Mouse (Mus musculus): ENCODE measurements around the gene Rab24. TPM values are rescaled to one million over a fixed set of nuclear protein-coding genes. Genes with fewer than 3 reads are reported as not detected.

Rab24 gene
- polyA plus RNA-seq, 1 experiment from 2014 or later, result 50.1 TPM

- no peaks in the 10 kb centered on the region for H3K27me3 ChIP-seq (ENCODE audit: control insufficient read depth, insufficient read depth, low read depth, low read length)
- under 1% methylated on average over 31 of the region's 31 CpGs for WGBS (ENCODE audit: insufficient replicate concordance)
- peak overlapping the region; percentile 85 for H3K27ac ChIP-seq (ENCODE audit: low read length)
- peaks cover 35% of the 10 kb centered on the region for H3K36me3 ChIP-seq (ENCODE audit: control insufficient read depth, insufficient read depth)
- ATAC-seq (ENCODE audit: low read depth), result peak; percentile 33
- H3K4me1 ChIP-seq (ENCODE audit: control insufficient read depth, low read depth, low read length), result peaks cover 39% of the 10 kb centered on the region
- H3K4me3 ChIP-seq (ENCODE audit: low read depth, low read length), result peak overlapping the region; percentile 80
- H3K9me3 ChIP-seq (replicated peaks; ENCODE audit: control insufficient read depth, low read length), result no peaks in the 10 kb centered on the region
- peak overlapping the region; percentile 97 for H3K4me2 ChIP-seq (ENCODE audit: low read depth, low read length)
- peak overlapping the region; percentile 90 for H3K9ac ChIP-seq (ENCODE audit: low read depth, low read length)
Measured at GRCm38 (mm10) chr13:55322130-55322825, 532 bp upstream of the Rab24 start.

GRCm38 (mm10) chr13:55319931-55320533 lies 1.7 kb downstream of the Rab24 start, which contains the start of gene Prelid1:
Gene Prelid1 (plus strand): TSS chr13:55320500.
- no peak for ATAC-seq (ENCODE audit: low read depth)
- WGBS (ENCODE audit: insufficient replicate concordance), result 71% methylated on average over 4 of the region's 4 CpGs
- Histone ChIP-seq H3K4me3 (ENCODE audit: low read depth, low read length) (peak within 1 kb of the TSS; percentile 80), H3K9ac (ENCODE audit: low read depth, low read length) (peak within 1 kb of the TSS; percentile 90), H3K4me2 (ENCODE audit: low read depth, low read length) (peak within 1 kb of the TSS; percentile 97), H3K27ac (ENCODE audit: low read length) (no peak within 1 kb of the TSS; the same call in 1 of the 2 replicates), H3K27me3 (ENCODE audit: control insufficient read depth, insufficient read depth, low read depth, low read length) (no peaks in the 10 kb centered on the region), H3K4me1 (ENCODE audit: control insufficient read depth, low read depth, low read length) (peaks cover 26% of the 10 kb centered on the region), H3K36me3 (ENCODE audit: control insufficient read depth, insufficient read depth) (peaks cover 15% of the 10 kb centered on the region), H3K9me3 (replicated peaks; ENCODE audit: control insufficient read depth, low read length) (no peaks in the 10 kb centered on the region)

DNA sequence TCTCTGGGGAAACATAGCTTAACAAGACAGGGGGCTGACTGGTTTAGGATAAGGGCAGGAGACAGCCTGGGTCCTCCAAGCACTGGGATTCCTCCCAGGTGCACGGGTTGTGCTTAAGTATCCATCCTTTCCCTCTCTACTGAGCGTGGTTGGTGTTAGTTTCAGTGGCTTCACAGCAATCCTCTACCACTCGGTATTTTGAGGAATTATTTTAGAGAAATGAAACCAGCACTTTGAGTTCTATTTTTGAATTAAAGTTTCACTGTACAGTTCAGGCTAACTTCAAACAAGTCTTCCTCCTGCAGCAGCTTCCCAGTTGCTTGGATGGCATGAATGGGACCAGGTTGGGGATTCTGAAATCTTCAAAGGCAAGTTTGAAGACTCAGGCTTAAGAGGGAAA lies 3.4 kb downstream of the Rab24 start:
- Histone ChIP-seq H3K4me1 (ENCODE audit: control insufficient read depth, low read depth, low read length) (peaks cover 17% of the 10 kb centered on the region), H3K36me3 (ENCODE audit: control insufficient read depth, insufficient read depth) (peaks cover 8% of the 10 kb centered on the region), H3K9me3 (replicated peaks; ENCODE audit: control insufficient read depth, low read length) (no peaks in the 10 kb centered on the region), H3K4me3 (ENCODE audit: low read depth, low read length) (no peak overlapping the region), H3K9ac (ENCODE audit: low read depth, low read length) (no peak overlapping the region), H3K27me3 (ENCODE audit: control insufficient read depth, insufficient read depth, low read depth, low read length) (no peaks in the 10 kb centered on the region), H3K27ac (ENCODE audit: low read length) (no peak overlapping the region), H3K4me2 (ENCODE audit: low read depth, low read length) (no peak overlapping the region)
- ATAC-seq (ENCODE audit: low read depth), result no peak
- 55% methylated on average over 3 of the region's 3 CpGs for WGBS (ENCODE audit: insufficient replicate concordance)

DNA sequence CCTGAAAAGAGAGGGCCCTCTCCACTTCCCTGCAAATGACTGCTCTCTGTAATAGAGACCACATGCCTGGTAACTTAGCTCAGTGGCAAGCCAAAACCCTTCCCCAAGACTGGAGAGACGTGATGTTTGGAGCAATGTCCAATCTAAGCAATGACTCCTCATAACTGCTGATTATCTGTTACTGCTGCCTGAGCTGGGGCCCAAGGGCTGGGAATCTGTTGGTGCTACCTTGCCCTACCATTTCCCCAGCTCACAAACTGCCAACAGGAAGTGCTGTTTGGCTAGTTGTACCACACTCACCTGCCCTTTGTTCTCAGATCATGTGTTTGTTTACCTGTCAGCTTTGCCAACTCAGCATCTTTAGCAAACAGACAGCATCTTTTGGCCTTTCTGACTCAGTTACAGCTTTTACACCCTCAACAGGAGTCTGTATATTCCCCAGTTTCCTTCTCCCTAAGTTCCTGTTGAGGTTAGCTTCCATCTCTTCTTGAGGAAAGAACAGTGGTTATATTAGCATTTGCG lies 6.8 kb downstream of the Rab24 start:
- Histone ChIP-seq H3K4me3 (ENCODE audit: low read depth, low read length) (no peak overlapping the region), H3K36me3 (ENCODE audit: control insufficient read depth, insufficient read depth) (peaks cover 38% of the 10 kb centered on the region), H3K27ac (ENCODE audit: low read length) (no peak overlapping the region), H3K4me2 (ENCODE audit: low read depth, low read length) (no peak overlapping the region), H3K9me3 (replicated peaks; ENCODE audit: control insufficient read depth, low read length) (no peaks in the 10 kb centered on the region), H3K9ac (ENCODE audit: low read depth, low read length) (no peak overlapping the region), H3K27me3 (ENCODE audit: control insufficient read depth, insufficient read depth, low read depth, low read length) (no peaks in the 10 kb centered on the region), H3K4me1 (ENCODE audit: control insufficient read depth, low read depth, low read length) (no peaks in the 10 kb centered on the region; the same call in none of the 2 replicates)
- whole genome bisulfite sequencing (ENCODE audit: insufficient replicate concordance), result 74% methylated on average over 2 of the region's 2 CpGs
- no peak for ATAC-seq (ENCODE audit: low read depth)

- Histone ChIP-seq H3K36me3 (ENCODE audit: control insufficient read depth, insufficient read depth) (peaks cover 43% of the 10 kb centered on the region), H3K9me3 (replicated peaks; ENCODE audit: control insufficient read depth, low read length) (no peaks in the 10 kb centered on the region), H3K27me3 (ENCODE audit: control insufficient read depth, insufficient read depth, low read depth, low read length) (no peaks in the 10 kb centered on the region), H3K4me3 (ENCODE audit: low read depth, low read length) (no peak overlapping the region), H3K9ac (ENCODE audit: low read depth, low read length) (no peak overlapping the region), H3K4me1 (ENCODE audit: control insufficient read depth, low read depth, low read length) (no peaks in the 10 kb centered on the region), H3K4me2 (ENCODE audit: low read depth, low read length) (no peak overlapping the region), H3K27ac (ENCODE audit: low read length) (no peak overlapping the region)
- WGBS (ENCODE audit: insufficient replicate concordance), result 84% methylated on average over 9 of the region's 9 CpGs
- ATAC-seq (ENCODE audit: low read depth), result no peak
Measured at GRCm38 (mm10) chr13:55313051-55313450, 8.7 kb downstream of the Rab24 start.

- no peak for ATAC-seq (ENCODE audit: low read depth)
- Histone ChIP-seq H3K4me1 (ENCODE audit: control insufficient read depth, low read depth, low read length) (no peaks in the 10 kb centered on the region), H3K4me2 (ENCODE audit: low read depth, low read length) (no peak overlapping the region), H3K9me3 (replicated peaks; ENCODE audit: control insufficient read depth, low read length) (no peaks in the 10 kb centered on the region), H3K36me3 (ENCODE audit: control insufficient read depth, insufficient read depth) (peaks cover 46% of the 10 kb centered on the region), H3K4me3 (ENCODE audit: low read depth, low read length) (no peak overlapping the region), H3K9ac (ENCODE audit: low read depth, low read length) (no peak overlapping the region), H3K27me3 (ENCODE audit: control insufficient read depth, insufficient read depth, low read depth, low read length) (no peaks in the 10 kb centered on the region), H3K27ac (ENCODE audit: low read length) (no peak overlapping the region)
- WGBS (ENCODE audit: insufficient replicate concordance), result 74% methylated on average over 8 of the region's 8 CpGs
Measured at GRCm38 (mm10) chr13:55312028-55312630, 9.6 kb downstream of the Rab24 start.

GRCm38 (mm10) chr13:55300913-55301312 lies 20.8 kb downstream of the Rab24 start:
- 76% methylated on average over 5 of the region's 5 CpGs for WGBS (ENCODE audit: insufficient replicate concordance)
- peaks cover 35% of the 10 kb centered on the region for H3K36me3 ChIP-seq (ENCODE audit: control insufficient read depth, insufficient read depth)

DNA sequence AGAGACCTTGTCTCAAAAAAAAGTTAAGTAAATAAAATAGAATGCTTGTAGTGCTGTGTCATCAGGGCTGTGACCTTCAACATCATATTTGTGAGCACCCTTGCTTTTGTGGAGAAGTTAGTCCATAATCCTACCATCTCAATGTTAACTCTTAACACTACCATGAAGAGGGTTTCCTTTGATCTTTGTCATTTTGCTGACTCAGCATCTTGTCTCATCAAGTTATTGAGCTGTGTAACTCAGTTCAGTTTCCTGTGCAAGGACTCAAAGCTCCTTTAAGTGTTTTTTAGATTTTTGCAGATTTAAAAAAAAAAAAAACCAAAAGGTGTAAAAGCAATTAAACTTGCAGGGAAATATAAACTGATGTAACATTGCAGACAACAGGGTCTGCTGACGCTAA lies 25.0 kb downstream of the Rab24 start:
- H3K36me3 ChIP-seq (ENCODE audit: control insufficient read depth, insufficient read depth), result peaks cover 36% of the 10 kb centered on the region
- H3K9me3 ChIP-seq (replicated peaks; ENCODE audit: control insufficient read depth, low read length), result no peaks in the 10 kb centered on the region
- ATAC-seq (ENCODE audit: low read depth), result no peak
- no peaks in the 10 kb centered on the region for H3K27me3 ChIP-seq (ENCODE audit: control insufficient read depth, insufficient read depth, low read depth, low read length)
- no peak overlapping the region for H3K9ac ChIP-seq (ENCODE audit: low read depth, low read length)
- 92% methylated on average over 1 of the region's 1 CpGs for WGBS (ENCODE audit: insufficient replicate concordance)
- no peak overlapping the region for H3K4me2 ChIP-seq (ENCODE audit: low read depth, low read length)
- no peak overlapping the region for H3K4me3 ChIP-seq (ENCODE audit: low read depth, low read length)
- H3K27ac ChIP-seq (ENCODE audit: low read length), result no peak overlapping the region
- no peaks in the 10 kb centered on the region for H3K4me1 ChIP-seq (ENCODE audit: control insufficient read depth, low read depth, low read length)

More at GRCm38 (mm10) chr13:55300913-55301312, 20.8 kb downstream of the Rab24 start:
- Histone ChIP-seq H3K27me3 (ENCODE audit: control insufficient read depth, insufficient read depth, low read depth, low read length) (no peaks in the 10 kb centered on the region), H3K9me3 (replicated peaks; ENCODE audit: control insufficient read depth, low read length) (no peaks in the 10 kb centered on the region), H3K4me2 (ENCODE audit: low read depth, low read length) (no peak overlapping the region), H3K27ac (ENCODE audit: low read length) (no peak overlapping the region), H3K4me3 (ENCODE audit: low read depth, low read length) (no peak overlapping the region), H3K9ac (ENCODE audit: low read depth, low read length) (no peak overlapping the region), H3K4me1 (ENCODE audit: control insufficient read depth, low read depth, low read length) (no peaks in the 10 kb centered on the region)
- no peak for ATAC-seq (ENCODE audit: low read depth)

GRCm38 (mm10) chr13:55288854-55289253 lies 32.9 kb downstream of the Rab24 start:
- Histone ChIP-seq H3K9me3 (replicated peaks; ENCODE audit: control insufficient read depth, low read length) (no peaks in the 10 kb centered on the region), H3K4me3 (ENCODE audit: low read depth, low read length) (no peak overlapping the region), H3K4me1 (ENCODE audit: control insufficient read depth, low read depth, low read length) (no peaks in the 10 kb centered on the region), H3K27ac (ENCODE audit: low read length) (no peak overlapping the region), H3K27me3 (ENCODE audit: control insufficient read depth, insufficient read depth, low read depth, low read length) (no peaks in the 10 kb centered on the region), H3K9ac (ENCODE audit: low read depth, low read length) (no peak overlapping the region), H3K4me2 (ENCODE audit: low read depth, low read length) (no peak overlapping the region), H3K36me3 (ENCODE audit: control insufficient read depth, insufficient read depth) (peaks cover 33% of the 10 kb centered on the region)
- WGBS (ENCODE audit: insufficient replicate concordance), result 65% methylated on average over 3 of the region's 3 CpGs
- no peak for ATAC-seq (ENCODE audit: low read depth)

All from liver, embryonic 16.5 days (tissue).